Mouse (Mus musculus): ENCODE data around the gene Slc25a30.

Gene Slc25a30

GRCm38 (mm10) chr14:75747960-75748359 is 38.9 kb downstream of the Slc25a30 start:
- DNase-seq (ENCODE audit: low spot score in 2 of 2), result no peak

DNA sequence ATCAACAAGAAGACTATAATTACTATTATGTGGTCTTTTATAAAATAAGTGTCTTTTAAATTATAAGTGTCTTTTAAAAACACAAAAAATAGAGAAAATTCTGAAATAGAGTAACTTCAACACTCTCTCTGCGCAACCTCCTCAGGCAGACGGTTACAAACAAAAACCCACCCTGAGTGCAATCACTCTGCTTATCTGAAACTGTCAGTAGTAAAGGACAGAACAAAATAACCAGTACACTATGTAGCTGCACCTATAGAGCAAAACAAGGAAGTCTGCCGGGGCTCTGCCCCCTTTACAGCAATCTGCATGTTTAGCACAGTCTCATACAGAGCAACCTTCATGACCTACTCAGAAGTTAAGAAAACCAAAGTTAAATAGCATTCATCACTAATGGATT is 44.9 kb downstream of the Slc25a30 start:
- no peak for DNase-seq (ENCODE audit: low spot score in 2 of 2)

DNA sequence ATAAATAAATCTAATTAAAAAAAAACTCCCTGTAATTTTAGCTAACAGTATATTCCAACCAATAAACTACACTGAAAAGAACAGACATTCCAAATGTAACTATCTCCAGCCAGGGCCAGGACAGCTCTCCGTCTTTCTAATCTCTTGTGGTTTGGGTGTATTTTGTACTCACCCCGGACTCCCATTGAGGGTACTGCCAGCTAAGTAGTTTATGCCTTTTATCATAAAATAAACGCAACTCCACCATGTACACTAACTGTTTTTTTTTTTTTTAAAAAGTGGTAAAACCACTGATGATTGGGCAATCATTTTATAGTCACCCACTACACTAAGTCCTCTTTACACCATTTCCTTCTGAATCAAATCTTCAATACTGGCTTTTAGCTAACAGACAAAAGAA is 51.2 kb downstream of the Slc25a30 start:
- no peak for DNase-seq (ENCODE audit: low spot score in 2 of 2)

- DNase-seq (ENCODE audit: low spot score in 2 of 2), result no peak
Observed at GRCm38 (mm10) chr14:75732631-75733030, 54.2 kb downstream of the Slc25a30 start.

DNA sequence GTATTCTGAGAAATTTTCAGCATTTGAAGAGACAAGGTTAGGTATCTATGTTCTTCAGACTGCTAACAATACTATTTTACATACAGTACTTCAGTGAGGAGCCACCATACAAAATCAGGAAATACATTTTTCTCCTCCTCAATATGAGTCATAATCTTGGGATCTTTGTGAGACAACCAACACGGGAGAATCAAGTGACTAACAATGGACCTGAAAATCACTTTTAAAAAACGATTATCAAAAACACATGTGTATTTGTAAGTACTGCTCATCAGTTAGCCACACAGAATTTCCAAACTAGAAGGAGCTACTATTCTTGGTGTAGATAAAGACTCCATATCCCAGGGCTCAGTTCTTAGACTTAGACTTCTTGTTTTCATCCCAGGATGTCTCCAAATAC is 55.5 kb downstream of the Slc25a30 start:
- DNase-seq (ENCODE audit: low spot score in 2 of 2), result no peak

- no peak for DNase-seq (ENCODE audit: low spot score in 2 of 2)
Observed at GRCm38 (mm10) chr14:75728111-75728510, 58.7 kb downstream of the Slc25a30 start.

DNA sequence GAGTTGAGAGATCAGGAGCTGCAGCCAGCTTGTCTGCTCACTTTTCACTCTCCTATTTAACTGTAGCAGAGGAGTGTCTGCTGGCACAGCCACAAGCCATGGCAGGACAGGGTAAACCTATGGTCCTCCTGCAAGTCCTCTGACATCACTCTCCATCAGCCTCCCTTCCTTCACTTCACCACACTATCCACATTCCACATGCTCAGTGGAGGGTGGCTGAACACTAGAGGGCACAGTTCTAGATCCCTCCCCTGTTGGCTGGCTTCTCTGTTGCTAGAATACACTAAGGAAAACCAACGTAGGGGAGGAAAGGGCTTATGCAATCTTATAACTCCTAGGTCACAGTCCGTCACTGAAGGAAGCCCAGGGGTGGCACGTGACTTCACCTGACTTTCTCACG is 59.8 kb downstream of the Slc25a30 start:
- DNase-seq (ENCODE audit: low spot score in 2 of 2), result no peak

- DNase-seq (ENCODE audit: low spot score in 2 of 2), result no peak
Observed at GRCm38 (mm10) chr14:75722816-75723215, 64.0 kb downstream of the Slc25a30 start.

- peak in 1 of 2 experiments; percentile 41 for DNase-seq (ENCODE audit: low spot score in 2 of 2)
Observed at GRCm38 (mm10) chr14:75721977-75722563, 64.8 kb downstream of the Slc25a30 start.

GRCm38 (mm10) chr14:75720121-75720520 is 66.7 kb downstream of the Slc25a30 start:
- DNase-seq (ENCODE audit: low spot score in 2 of 2), result no peak

- DNase-seq (ENCODE audit: low spot score in 2 of 2), result no peak
Observed at GRCm38 (mm10) chr14:75716410-75716809, 70.4 kb downstream of the Slc25a30 start.

- DNase-seq (ENCODE audit: low spot score in 2 of 2), result no peak
Observed at GRCm38 (mm10) chr14:75713661-75714060, 73.2 kb downstream of the Slc25a30 start.

DNA sequence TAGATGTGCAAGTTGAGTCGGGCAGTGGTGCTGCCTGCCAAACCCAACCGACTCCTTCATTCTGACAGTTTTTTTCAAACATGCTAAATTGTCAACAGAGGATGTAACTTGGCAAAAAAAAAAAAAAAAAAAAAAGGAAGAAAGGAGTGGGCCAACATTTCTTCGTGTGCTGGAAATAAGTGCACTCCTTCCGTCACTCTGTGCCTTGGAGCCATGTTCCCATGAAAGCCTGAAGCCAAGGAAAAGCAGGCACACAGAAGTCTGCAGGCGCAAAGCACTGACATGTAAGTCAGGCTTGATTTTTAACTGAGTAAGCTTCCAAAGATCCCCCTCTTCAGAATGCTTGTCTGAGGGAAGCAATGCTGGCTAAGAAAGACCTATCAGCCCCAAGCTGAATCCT is 74.2 kb downstream of the Slc25a30 start:
- DNase-seq (ENCODE audit: low spot score in 2 of 2), result no peak

DNA sequence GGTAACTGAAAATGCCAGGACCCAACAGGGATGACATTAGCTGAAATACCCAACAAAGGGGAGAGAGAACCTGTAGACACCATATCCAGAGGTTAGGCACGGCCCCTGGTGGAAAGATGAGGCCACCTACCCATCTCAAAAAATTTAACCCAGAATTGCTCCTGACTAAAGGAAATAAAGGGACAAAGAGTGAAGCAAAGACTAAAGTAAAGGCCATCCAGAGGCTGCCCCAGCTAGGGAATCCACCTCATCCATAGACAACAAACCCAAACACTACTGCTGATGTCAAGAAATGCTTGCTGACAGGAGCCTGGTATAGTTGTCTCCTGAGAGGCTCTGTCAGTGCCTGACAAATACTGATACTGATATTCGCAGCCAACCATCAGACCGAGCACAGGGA is 75.1 kb downstream of the Slc25a30 start:
- no peak for DNase-seq (ENCODE audit: low spot score in 2 of 2)
